Mouse (Mus musculus): ENCODE measurements around the gene Alms1. TPM values are rescaled to one million over a fixed set of nuclear protein-coding genes. Genes with fewer than 3 reads are reported as not detected.

Alms1 gene
- 6.1 and 6.5 TPM in 2 replicates for polyA plus RNA-seq (2012; rRNA removed)

GRCm38 (mm10) chr6:85587396-85588143, at the start of gene Alms1:
Alms1 (plus strand) TSS chr6:85587531.

DNA sequence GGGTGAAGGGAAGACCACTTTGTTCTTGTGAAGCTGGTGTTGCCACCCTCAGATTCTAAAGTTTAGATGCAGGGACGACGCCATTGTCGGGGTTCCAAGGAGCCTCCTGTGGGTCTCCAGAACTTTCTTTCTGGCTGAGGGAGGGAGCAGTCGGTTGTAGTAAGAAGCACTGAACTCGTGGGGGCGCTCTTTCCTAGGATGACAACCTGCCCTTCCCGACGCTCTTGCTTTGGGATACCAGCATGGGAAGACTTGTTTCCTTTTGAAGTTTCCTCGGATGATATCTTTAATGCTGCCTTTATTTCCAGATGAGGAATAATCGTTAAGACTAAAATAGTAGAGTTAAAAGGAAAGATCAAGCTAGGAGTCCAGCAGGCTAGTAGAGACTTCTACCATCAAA, 125.8 kb downstream of the Alms1 start, which contains the start of gene Nat8f7:
Gene Nat8f7, minus strand, starts transcription at position 101 of the 400 bp plus-strand sequence.

Other genes starting within 250 kb of the Alms1 start
- gene Rab11fip5, start 212.9 kb upstream of the Alms1 start, polyA plus RNA-seq (2012; rRNA removed), result 14.3 and 16.0 TPM in 2 replicates
- not detected in 2 replicates for gene Noto, start 163.6 kb upstream of the Alms1 start, polyA plus RNA-seq (2012; rRNA removed)
- gene Smyd5, start 155.5 kb upstream of the Alms1 start, polyA plus RNA-seq (2012; rRNA removed), result 61.0 and 74.5 TPM in 2 replicates
- gene Cct7, start 136.0 kb upstream of the Alms1 start, polyA plus RNA-seq (2012; rRNA removed), result 322 and 341 TPM in 2 replicates
- 18.1 and 18.9 TPM in 2 replicates for gene Pradc1, start 135.6 kb upstream of the Alms1 start, polyA plus RNA-seq (2012; rRNA removed)
- 14.3 and 15.0 TPM in 2 replicates for gene Fbxo41, start 84.5 kb upstream of the Alms1 start, polyA plus RNA-seq (2012; rRNA removed)
- 0.06 and 0.10 TPM in 2 replicates for gene Egr4, start 73.9 kb upstream of the Alms1 start, polyA plus RNA-seq (2012; rRNA removed)
- gene Nat8f7, start 125.7 kb downstream of the Alms1 start, polyA plus RNA-seq (2012; rRNA removed), result not detected in 2 replicates
- gene Nat8f3, start 178.2 kb downstream of the Alms1 start, polyA plus RNA-seq (2012; rRNA removed), result 0.05 TPM in 1 of 2 replicates, not detected in the other
- not detected in 2 replicates for gene Nat8f6, start 233.4 kb downstream of the Alms1 start, polyA plus RNA-seq (2012; rRNA removed)
- 0.09 TPM in 1 of 2 replicates, not detected in the other for gene Nat8f5, start 233.4 kb downstream of the Alms1 start, polyA plus RNA-seq (2012; rRNA removed)
- gene Nat8, start 244.6 kb downstream of the Alms1 start, polyA plus RNA-seq (2012; rRNA removed), result not detected in 2 replicates